Mouse (Mus musculus): ENCODE data around the gene Zfp652. TPM values are rescaled to one million over a fixed set of nuclear protein-coding genes. Genes with fewer than 3 reads are reported as not detected.
"Not testable (repeated sequence)": the region's sequence is repeated elsewhere in the genome, so short reads cannot be mapped to it uniquely, and the experiment has no call there.

Gene Zfp652
- 5.6 and 7.3 TPM in 2 replicates for polyA plus RNA-seq (2014; fragmentation: Nextera tagmentation; extraction: Ambion mirVana)

GRCm38 (mm10) chr11:95712563-95713224 is at the start of gene Zfp652:
Zfp652 (plus strand) TSS chr11:95712673.
- under 1% methylated on average over 35 of the region's 103 CpGs for WGBS (ENCODE audit: insufficient replicate concordance)
- peak; percentile 92 for ATAC-seq (replicated peaks; ENCODE audit: insufficient number of reproducible peaks, low FRiP score, low TSS enrichment)
- Histone ChIP-seq H3K27me3 (ENCODE audit: control insufficient read depth, insufficient read depth, low read length) (no peaks in the 10 kb centered on the region), H3K27ac (ENCODE audit: low read depth, low read length) (peak within 1 kb of the TSS; percentile 94), H3K9ac (ENCODE audit: low read depth, low read length) (peak within 1 kb of the TSS; percentile 96), H3K36me3 (ENCODE audit: control insufficient read depth, insufficient read depth, low read length) (no peaks in the 10 kb centered on the region), H3K4me2 (peak within 1 kb of the TSS; percentile 98), H3K4me1 (ENCODE audit: control insufficient read depth, insufficient read depth, low read length) (peaks cover 12% of the 10 kb centered on the region), H3K4me3 (ENCODE audit: low read depth, low read length) (peak within 1 kb of the TSS; percentile 89), H3K9me3 (replicated peaks; ENCODE audit: control insufficient read depth, low read length) (no peaks in the 10 kb centered on the region)

GRCm38 (mm10) chr11:95666529-95667149 is 45.8 kb upstream of the Zfp652 start, which contains the start of gene Phb:
Phb (plus strand) TSS chr11:95666957.
- peak within 1 kb of the TSS; percentile 85 for H3K4me3 ChIP-seq (ENCODE audit: low read depth, low read length)
- peak; percentile 90 for ATAC-seq (replicated peaks; ENCODE audit: insufficient number of reproducible peaks, low FRiP score, low TSS enrichment)
- WGBS (ENCODE audit: insufficient replicate concordance) = under 1% methylated on average over 25 of the region's 25 CpGs
- H3K27me3 ChIP-seq (ENCODE audit: control insufficient read depth, insufficient read depth, low read length) = no peaks in the 10 kb centered on the region
- peak within 1 kb of the TSS; percentile 74 for H3K27ac ChIP-seq (ENCODE audit: low read depth, low read length)
- H3K4me2 ChIP-seq = peak within 1 kb of the TSS; percentile 86
- no peaks in the 10 kb centered on the region for H3K9me3 ChIP-seq (replicated peaks; ENCODE audit: control insufficient read depth, low read length)
- peaks cover 7% of the 10 kb centered on the region; the same call in 1 of the 2 replicates for H3K4me1 ChIP-seq (ENCODE audit: control insufficient read depth, insufficient read depth, low read length)
- H3K36me3 ChIP-seq (ENCODE audit: control insufficient read depth, insufficient read depth, low read length) = peaks cover 8% of the 10 kb centered on the region
- peak within 1 kb of the TSS; percentile 81 for H3K9ac ChIP-seq (ENCODE audit: low read depth, low read length)

GRCm38 (mm10) chr11:95667177-95667576 is 45.3 kb upstream of the Zfp652 start:
- WGBS (ENCODE audit: insufficient replicate concordance) = 3% methylated on average over 11 of the region's 11 CpGs
- Histone ChIP-seq H3K36me3 (ENCODE audit: control insufficient read depth, insufficient read depth, low read length) (peaks cover 8% of the 10 kb centered on the region), H3K9ac (ENCODE audit: low read depth, low read length) (peak overlapping the region; percentile 81), H3K4me1 (ENCODE audit: control insufficient read depth, insufficient read depth, low read length) (peaks cover 7% of the 10 kb centered on the region; the same call in 1 of the 2 replicates), H3K9me3 (replicated peaks; ENCODE audit: control insufficient read depth, low read length) (no peaks in the 10 kb centered on the region), H3K27ac (ENCODE audit: low read depth, low read length) (peak overlapping the region; percentile 74), H3K27me3 (ENCODE audit: control insufficient read depth, insufficient read depth, low read length) (no peaks in the 10 kb centered on the region), H3K4me3 (ENCODE audit: low read depth, low read length) (peak overlapping the region; percentile 85), H3K4me2 (peak overlapping the region; percentile 86)
- peak; percentile 29; the same call in 1 of the 2 replicates for ATAC-seq (replicated peaks; ENCODE audit: insufficient number of reproducible peaks, low FRiP score, low TSS enrichment)

GRCm38 (mm10) chr11:95668086-95668485 is 44.4 kb upstream of the Zfp652 start:
- 88% methylated on average over 7 of the region's 7 CpGs for WGBS (ENCODE audit: insufficient replicate concordance)
- H3K9me3 ChIP-seq (replicated peaks; ENCODE audit: control insufficient read depth, low read length); H3K4me1 ChIP-seq (ENCODE audit: control insufficient read depth, insufficient read depth, low read length); H3K27me3 ChIP-seq (ENCODE audit: control insufficient read depth, insufficient read depth, low read length); H3K27ac ChIP-seq (ENCODE audit: low read depth, low read length); ATAC-seq (replicated peaks; ENCODE audit: insufficient number of reproducible peaks, low FRiP score, low TSS enrichment); H3K4me3 ChIP-seq (ENCODE audit: low read depth, low read length); H3K9ac ChIP-seq (ENCODE audit: low read depth, low read length): not testable (repeated sequence)
- Histone ChIP-seq H3K4me2 (peak overlapping the region; percentile 86), H3K36me3 (ENCODE audit: control insufficient read depth, insufficient read depth, low read length) (peaks cover 10% of the 10 kb centered on the region)

- H3K9me3 ChIP-seq (replicated peaks; ENCODE audit: control insufficient read depth, low read length) = no peaks in the 10 kb centered on the region
- 91% methylated on average over 14 of the region's 14 CpGs for WGBS (ENCODE audit: insufficient replicate concordance)
- no peak overlapping the region for H3K9ac ChIP-seq (ENCODE audit: low read depth, low read length)
- no peaks in the 10 kb centered on the region for H3K27me3 ChIP-seq (ENCODE audit: control insufficient read depth, insufficient read depth, low read length)
- ATAC-seq (replicated peaks; ENCODE audit: insufficient number of reproducible peaks, low FRiP score, low TSS enrichment) = no peak
- no peak overlapping the region for H3K27ac ChIP-seq (ENCODE audit: low read depth, low read length)
- H3K4me3 ChIP-seq (ENCODE audit: low read depth, low read length) = no peak overlapping the region
- H3K4me1 ChIP-seq (ENCODE audit: control insufficient read depth, insufficient read depth, low read length) = peaks cover 3% of the 10 kb centered on the region; the same call in 1 of the 2 replicates
- peaks cover 33% of the 10 kb centered on the region for H3K36me3 ChIP-seq (ENCODE audit: control insufficient read depth, insufficient read depth, low read length)
- H3K4me2 ChIP-seq = no peak overlapping the region
Measured at GRCm38 (mm10) chr11:95675498-95675897, 37.0 kb upstream of the Zfp652 start.

- Histone ChIP-seq H3K4me2 (no peak overlapping the region), H3K4me3 (ENCODE audit: low read depth, low read length) (no peak overlapping the region), H3K36me3 (ENCODE audit: control insufficient read depth, insufficient read depth, low read length) (peaks cover 30% of the 10 kb centered on the region), H3K9me3 (replicated peaks; ENCODE audit: control insufficient read depth, low read length) (no peaks in the 10 kb centered on the region), H3K27ac (ENCODE audit: low read depth, low read length) (no peak overlapping the region), H3K9ac (ENCODE audit: low read depth, low read length) (no peak overlapping the region), H3K4me1 (ENCODE audit: control insufficient read depth, insufficient read depth, low read length) (peaks cover 5% of the 10 kb centered on the region; the same call in 1 of the 2 replicates), H3K27me3 (ENCODE audit: control insufficient read depth, insufficient read depth, low read length) (no peaks in the 10 kb centered on the region)
- 28% methylated on average over 6 of the region's 6 CpGs for WGBS (ENCODE audit: insufficient replicate concordance)
- ATAC-seq (replicated peaks; ENCODE audit: insufficient number of reproducible peaks, low FRiP score, low TSS enrichment) = no peak
Measured at GRCm38 (mm10) chr11:95676307-95676706, 36.2 kb upstream of the Zfp652 start.

- Histone ChIP-seq H3K36me3 (ENCODE audit: control insufficient read depth, insufficient read depth, low read length) (peaks cover 30% of the 10 kb centered on the region), H3K9me3 (replicated peaks; ENCODE audit: control insufficient read depth, low read length) (no peaks in the 10 kb centered on the region), H3K9ac (ENCODE audit: low read depth, low read length) (no peak overlapping the region), H3K4me2 (no peak overlapping the region), H3K27ac (ENCODE audit: low read depth, low read length) (no peak overlapping the region), H3K27me3 (ENCODE audit: control insufficient read depth, insufficient read depth, low read length) (no peaks in the 10 kb centered on the region), H3K4me1 (ENCODE audit: control insufficient read depth, insufficient read depth, low read length) (peaks cover 13% of the 10 kb centered on the region), H3K4me3 (ENCODE audit: low read depth, low read length) (no peak overlapping the region)
- 82% methylated on average over 14 of the region's 14 CpGs for WGBS (ENCODE audit: insufficient replicate concordance)
- no peak for ATAC-seq (replicated peaks; ENCODE audit: insufficient number of reproducible peaks, low FRiP score, low TSS enrichment)
Measured at GRCm38 (mm10) chr11:95677925-95678701, 34.4 kb upstream of the Zfp652 start.

GRCm38 (mm10) chr11:95681995-95682601 is 30.4 kb upstream of the Zfp652 start:
- Histone ChIP-seq H3K9me3 (replicated peaks; ENCODE audit: control insufficient read depth, low read length) (no peaks in the 10 kb centered on the region), H3K4me2 (no peak overlapping the region), H3K27me3 (ENCODE audit: control insufficient read depth, insufficient read depth, low read length) (no peaks in the 10 kb centered on the region), H3K4me1 (ENCODE audit: control insufficient read depth, insufficient read depth, low read length) (peaks cover 9% of the 10 kb centered on the region), H3K4me3 (ENCODE audit: low read depth, low read length) (no peak overlapping the region), H3K9ac (ENCODE audit: low read depth, low read length) (peak overlapping the region; percentile 16; the same call in 1 of the 2 replicates), H3K27ac (ENCODE audit: low read depth, low read length) (peak overlapping the region; percentile 66), H3K36me3 (ENCODE audit: control insufficient read depth, insufficient read depth, low read length) (peaks cover 24% of the 10 kb centered on the region)
- 51% methylated on average over 9 of the region's 9 CpGs for WGBS (ENCODE audit: insufficient replicate concordance)
- ATAC-seq (replicated peaks; ENCODE audit: insufficient number of reproducible peaks, low FRiP score, low TSS enrichment) = no peak

Measured in heart, embryonic 11.5 days (tissue).